Mouse (Mus musculus) T-helper 1 cell (primary cell): ENCODE data around the gene Zfp280b.
"Not testable (repeated sequence)": the region's sequence is repeated elsewhere in the genome, so short reads cannot be mapped to it uniquely, and the experiment has no call there.

Source experiments
- in situ Hi-C: fragments of 300-600 bp; cut with MboI, MseI; formaldehyde crosslinking; loops from one replicate; pipeline ENCODE4 v1.15.1; 2025; ENCODE audit warnings: high pct_unique_total_duplicates

Gene Zfp280b

GRCm38 (mm10) chr10:76030496-76030895, 2.0 kb upstream of the Zfp280b start:
- in situ Hi-C loops: no loop called here

DNA sequence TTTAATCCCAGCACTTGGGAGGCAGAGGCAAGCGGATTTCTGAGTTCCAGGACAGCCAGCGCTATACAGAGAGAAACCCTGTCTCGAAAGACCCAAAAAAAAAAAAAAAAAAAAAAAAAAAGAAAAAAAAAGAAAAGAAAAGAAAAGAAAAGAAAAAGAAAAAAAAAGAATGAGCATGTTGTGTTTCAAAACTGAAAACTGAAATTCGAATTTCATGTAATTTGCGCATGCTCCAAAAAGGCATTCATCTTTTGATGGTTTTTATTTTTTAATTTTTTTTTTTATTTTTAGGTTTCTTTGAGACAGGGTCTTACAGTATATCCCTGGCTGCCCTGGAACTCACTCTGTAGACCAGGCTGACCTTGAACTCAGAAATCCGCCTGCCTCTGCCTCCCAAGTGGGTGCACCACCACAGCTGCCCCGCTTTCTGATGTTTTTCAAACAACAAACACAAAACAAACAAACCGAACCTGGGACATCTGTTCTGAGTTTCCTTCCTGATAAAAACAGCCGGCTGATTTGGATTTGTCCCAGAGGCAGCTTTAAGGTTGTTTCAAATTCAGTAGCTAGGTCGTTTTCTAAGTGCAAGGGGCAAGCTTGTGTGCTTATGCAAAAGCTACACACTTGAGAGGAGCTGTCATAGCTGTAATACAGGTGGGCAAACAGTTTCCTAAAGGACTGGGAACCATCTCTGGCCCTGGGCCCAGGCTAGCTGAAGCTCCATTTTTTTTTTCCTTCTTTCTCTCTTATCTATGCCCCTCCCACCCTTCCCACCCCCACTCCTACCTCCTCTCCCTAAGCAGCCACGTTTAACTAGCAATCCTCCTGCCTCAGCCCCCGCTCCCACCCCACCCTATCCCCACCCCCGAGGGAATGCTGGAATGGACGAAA, 694 bp upstream of the Zfp280b start:
- in situ Hi-C loops: no loop called here

DNA sequence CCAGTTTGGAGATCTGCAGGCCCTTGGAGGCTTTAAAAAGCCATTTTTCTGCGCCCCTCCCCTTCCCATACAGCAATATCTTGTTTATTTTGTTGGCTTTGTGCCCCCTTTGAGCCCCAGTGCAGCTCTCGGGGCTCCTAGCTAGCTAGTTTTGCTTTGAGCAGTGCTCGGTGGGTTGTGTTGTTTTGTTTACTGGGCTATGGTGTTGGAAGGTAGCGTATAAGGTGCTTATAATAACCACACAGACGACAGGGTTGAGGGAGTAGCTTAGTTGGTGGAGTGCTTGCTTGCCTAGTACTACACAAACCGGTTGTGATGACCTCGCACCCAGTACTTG, 637 bp downstream of the Zfp280b start:
- in situ Hi-C loops: no loop called here

DNA sequence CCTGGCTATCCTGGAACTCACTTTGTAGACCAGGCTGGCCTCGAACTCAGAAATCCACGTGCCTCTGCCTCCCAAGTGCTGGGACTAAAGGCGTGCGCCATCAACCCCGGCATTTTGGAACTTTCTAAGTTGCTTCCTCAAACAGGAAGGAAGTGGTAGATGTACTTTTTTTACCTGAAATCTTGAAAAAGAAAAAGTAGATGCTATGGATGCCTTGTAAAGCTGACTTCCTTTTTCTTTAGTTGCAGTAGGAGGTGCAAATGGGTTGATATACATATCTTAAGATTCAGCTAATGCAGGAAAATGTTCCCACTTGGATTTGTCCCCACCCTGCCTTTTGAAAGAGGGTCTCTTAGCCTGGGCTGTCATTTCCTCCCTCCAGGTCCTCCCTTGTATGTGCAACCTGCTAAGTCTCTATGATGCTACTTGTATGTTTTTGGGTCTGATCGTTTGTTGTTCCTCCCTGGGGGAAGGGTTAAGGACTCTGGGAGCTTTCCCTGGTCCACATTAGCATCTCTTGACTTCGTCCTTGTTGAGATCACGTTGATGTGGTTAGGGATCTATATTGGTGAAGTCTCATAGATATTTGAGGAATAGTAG, 1.7 kb downstream of the Zfp280b start:
- in situ Hi-C loops: no loop called here

DNA sequence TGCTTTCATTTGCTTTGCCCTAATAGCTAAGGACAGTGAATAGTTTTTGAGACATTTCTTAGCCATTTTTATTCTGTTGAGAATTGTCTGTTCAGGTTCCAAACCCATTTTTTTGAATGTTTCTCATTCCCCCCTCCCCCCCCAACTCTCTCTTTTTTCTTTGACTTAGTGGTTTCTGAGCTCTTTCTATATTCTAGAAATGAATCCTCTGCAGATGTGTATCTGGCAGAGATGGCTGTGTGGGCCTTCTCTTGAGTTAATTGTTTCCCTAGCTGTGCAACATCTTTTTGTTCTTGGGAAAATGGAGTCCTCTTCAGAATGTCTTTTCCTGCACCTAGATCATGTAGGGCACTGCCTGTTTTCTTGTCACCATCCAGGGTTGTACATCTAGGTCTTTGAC, 2.8 kb downstream of the Zfp280b start:
- in situ Hi-C loops: no loop called here

DNA sequence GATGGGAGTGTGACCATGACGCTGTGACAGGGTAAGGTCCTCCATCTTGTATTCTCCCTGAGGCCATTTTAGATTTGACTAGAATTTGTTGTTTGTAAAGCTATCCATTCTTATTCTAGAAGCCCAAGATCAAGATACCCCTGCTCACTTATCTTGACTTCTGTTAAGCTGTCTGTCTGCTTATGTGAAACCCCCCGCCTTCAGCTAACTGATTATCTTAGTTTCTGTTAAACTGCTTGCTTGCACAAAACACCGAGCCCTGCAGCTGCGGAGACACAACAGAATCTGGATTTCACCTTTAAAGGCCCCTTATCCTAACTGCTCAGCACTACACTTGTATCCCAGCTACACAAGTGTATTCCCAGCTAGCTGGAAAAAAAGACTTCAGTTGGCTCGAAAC, 4.5 kb downstream of the Zfp280b start:
- in situ Hi-C loops: no loop called here

DNA sequence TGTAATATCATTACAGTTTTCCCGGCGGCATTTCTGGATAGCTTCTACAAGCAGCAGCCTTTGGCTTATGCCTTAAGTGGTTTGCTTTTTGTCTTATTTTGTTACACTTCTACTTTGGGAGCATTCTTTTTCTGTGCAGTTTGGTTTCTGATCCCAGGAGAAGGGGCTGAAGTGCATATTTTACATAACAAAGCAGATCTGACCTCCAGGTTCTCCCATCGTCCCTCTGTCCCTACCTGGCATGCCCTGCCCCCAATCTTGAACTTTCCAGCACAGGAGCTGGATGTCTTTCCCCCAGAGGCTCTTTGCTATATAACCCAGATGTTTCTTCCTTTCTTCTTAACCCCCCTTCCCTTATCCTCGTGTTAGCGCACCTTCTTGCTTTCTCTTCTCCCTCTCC, 12.9 kb downstream of the Zfp280b start:
- in situ Hi-C loops: no loop called here

DNA sequence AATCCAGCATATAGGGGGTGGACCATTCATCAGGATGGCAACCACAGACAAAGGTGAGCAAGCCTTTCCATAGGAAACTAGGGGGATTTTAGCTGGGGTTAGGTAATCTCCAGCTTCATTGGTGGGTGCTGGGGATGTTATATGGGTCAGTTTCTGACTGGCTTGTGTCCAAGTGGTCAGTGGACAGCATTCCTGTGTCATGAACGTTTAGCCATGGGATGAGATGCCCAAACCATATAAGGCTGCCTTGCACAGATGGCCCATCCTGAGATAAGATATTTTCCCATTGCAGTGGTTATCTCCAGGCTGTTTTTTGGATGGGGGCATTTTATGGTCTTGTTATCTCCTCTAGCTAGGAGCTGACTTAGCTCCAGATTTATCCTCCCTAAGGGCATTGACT, 14.3 kb downstream of the Zfp280b start:
- in situ Hi-C loops: no loop called here

- in situ Hi-C loops: no loop called here
Observed at GRCm38 (mm10) chr10:76047182-76047869, 14.9 kb downstream of the Zfp280b start.

DNA sequence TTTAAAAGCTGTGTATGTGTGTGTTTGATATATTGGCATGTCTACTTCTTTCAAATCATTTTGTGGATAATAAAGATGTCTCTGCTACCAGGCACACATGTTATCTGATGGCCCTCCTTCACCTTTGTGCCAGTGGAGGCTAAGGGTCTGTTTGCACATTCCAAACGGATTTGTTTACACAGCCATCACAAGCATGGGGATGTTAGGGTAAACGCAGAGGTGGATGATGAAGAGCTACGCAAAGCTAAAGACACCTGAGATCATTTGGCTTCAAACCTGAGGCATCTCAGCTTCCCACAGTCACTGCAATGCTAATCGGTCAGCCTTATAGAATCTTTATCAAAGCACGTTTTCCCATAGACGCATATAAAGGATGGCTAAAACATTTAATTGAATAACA, 16.5 kb downstream of the Zfp280b start:
- in situ Hi-C loops: no loop called here

DNA sequence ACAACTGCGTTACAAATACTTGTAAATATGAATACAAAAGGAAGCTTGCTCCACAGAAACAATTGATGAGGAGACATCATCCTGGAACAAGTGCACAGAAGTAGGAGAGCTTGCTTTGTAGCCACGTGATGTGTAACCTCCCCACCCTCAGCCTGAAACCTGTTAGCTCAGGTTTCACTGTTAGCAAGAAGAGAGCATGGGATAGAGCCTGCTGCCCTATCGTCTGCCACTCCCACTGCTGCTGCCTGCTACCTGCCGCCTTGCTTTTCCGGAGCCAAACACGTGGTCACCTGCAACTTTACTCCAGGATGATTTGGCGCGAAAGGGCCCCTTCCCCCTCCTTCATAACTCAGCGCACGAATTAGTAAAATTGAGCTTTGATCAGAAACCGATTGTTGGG, 19.4 kb downstream of the Zfp280b start:
- in situ Hi-C loops: no loop called here

DNA sequence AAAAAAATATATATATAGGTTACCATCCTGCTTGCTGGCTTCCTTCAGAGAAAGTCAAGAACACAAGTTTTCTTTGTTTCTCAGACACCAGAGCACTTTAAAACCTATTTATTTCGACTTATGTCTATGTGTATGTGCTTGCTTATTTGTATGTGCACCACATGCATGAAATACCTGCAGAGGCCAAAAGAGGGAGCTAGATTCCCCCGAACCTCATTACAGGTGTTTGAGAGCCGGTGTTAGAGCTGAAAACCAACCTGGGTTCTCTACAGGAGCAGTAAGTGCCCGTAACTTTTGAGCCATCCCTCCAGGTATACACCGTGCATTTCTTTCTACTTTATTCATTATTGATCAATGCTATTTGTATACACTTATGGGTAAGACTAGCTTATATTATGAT, 30.0 kb downstream of the Zfp280b start:
- in situ Hi-C loops: loop anchor here (5.0 kb wide), 1 partner anchor 50 kb away; the partner anchor contains the start of gene Slc5a4b

DNA sequence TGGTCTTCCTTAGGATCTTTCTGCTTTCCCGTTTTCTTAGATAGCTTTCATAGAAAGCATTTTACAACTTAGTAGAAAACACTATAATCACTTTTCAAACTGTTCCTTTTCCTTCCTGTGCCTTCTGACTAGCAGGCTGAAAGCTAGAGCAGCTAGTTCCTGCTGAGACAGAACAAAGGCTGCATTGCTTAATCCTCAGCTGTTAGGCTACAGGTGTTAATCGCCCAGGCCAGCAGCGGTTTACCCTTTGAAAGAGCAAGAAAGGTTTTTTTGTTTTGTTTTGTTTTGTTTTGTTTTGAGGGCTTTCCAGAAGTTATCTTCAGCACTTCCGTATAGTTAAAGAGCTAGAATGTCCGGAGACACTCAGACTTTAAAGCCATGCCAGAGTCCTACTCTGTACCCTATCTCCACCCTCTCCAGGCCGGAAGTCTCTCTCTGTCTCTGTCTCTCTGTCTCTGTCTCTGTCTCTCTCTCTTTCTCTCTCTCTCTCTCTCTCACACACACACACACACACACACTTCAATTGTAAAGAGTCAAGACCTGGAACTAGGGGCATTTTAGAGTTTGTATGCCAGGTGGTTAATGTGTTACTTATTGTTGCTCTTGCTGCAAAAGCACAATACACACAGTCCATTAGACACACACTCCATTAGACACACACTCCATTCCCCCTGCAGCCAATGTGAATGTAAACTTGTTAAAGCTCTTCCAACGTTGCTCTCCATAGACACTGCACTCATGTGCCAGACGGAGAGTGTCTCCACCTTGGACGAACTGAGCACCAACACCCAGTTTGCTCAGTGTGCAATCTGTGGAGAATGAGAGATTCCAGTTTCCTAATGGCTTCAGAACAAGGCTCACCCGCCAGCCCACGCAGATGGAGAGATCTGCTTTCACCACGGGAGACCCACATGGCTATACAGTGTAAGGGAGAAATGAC, 35.5 kb downstream of the Zfp280b start:
- in situ Hi-C loops: no loop called here

DNA sequence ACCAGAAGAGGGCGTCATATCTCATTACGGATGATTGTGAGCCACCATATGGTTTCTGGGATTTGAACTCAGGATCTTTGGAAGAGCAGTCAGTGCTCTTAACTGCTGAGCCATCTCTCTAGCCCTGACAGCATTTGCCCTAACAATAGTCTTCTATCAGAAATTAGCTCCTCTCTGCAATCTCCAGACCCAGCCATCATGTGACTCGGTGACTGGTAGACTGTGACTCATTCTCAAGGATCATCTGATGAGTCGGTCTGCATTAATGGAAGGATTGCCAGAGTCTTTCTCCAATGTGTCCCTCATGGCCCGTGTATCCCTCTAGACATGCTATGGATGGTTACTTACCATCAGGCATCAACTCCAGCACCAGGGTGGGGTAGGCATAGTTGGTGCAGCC, 39.6 kb downstream of the Zfp280b start:
- in situ Hi-C loops: not testable (repeated sequence)

- in situ Hi-C loops: not testable (repeated sequence)
Observed at GRCm38 (mm10) chr10:76077008-76077407, 44.6 kb downstream of the Zfp280b start.
